Mouse (Mus musculus): ENCODE data around the gene Ost4. TPM values are rescaled to one million over a fixed set of nuclear protein-coding genes. Genes with fewer than 3 reads are reported as not detected.

The Ost4 gene
- total RNA-seq, 2 experiments from 2014 or later: 96.8 to 101 TPM

DNA sequence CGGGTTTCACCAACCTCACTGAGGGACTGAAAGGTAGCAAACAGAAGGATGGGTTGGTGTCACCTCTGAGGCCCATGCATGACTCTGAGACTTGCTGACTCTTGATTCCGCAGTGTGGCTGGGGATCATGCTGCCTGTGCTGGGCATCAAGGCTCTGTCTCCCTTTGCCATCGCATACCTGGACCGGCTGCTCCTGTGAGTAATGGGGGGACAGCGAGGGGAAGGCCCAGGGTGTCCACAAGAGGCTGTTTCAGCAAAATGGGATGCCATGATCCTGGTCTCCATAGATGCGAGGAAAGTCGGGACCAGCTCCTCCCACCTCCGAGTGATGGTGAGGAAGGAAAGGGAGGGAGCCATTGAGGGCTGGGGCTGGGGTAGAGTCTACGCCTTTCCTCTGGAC, 35.0 kb downstream of the Ost4 start:
- no peak for DNase-seq (ENCODE audit: low spot score in 2 of 2)
- intact Hi-C loops (cut with DNase I): no loop called here

DNA sequence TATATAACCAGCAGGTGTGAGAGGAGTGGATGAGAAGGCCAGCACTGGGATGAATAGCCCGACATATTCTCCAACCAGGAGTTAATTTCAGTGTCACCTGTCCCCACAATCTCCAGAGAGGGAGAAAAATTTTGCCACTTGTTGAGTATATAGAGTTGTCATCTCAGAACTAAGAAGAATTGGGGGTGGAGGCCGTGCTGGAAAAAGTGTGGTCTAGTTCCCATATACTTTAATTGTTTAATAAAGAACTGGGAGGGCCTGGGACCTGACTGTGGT, 37.5 kb downstream of the Ost4 start:
- no peak for DNase-seq (ENCODE audit: low spot score in 2 of 2)
- intact Hi-C loops (cut with DNase I): no loop called here

DNA sequence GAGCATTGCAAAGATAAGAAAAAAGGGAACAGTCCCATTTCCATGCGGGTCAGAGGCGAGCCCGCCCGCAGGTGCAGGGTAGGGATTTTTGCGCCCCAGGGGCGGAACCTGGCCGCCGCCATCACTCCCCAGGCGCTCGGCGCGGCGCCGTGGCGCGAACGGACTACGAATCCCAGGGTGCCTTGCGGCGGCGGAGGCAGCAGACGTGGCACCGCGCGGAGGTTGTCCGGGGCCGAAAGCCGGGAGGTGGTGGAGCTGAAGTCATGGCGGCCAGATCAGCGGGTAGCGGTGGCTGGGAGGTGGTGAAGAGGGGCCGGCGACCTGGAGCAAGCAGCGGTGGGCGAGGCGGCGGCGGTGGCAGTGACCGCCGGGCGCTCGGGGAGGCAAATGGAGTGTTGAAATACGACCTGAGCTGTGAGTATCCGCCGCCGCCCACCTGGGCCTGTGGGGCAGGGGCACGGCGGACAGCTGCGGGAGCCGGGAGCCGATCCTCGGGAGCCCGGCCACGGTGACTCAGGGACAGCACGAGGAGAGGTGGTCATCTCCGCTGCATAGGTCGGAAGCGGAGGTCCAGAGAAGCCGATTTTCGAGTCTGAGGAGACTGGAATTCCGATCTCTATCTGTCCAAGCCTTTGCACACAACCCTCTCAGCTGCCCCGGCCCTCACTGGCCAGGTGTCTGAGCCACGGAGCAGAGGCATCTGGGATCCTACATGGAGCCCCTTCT, 38.0 kb downstream of the Ost4 start:
- intact Hi-C loops (cut with DNase I): no loop called here
- DNase-seq (ENCODE audit: low spot score in 2 of 2): peak; percentile 76 to 92

DNA sequence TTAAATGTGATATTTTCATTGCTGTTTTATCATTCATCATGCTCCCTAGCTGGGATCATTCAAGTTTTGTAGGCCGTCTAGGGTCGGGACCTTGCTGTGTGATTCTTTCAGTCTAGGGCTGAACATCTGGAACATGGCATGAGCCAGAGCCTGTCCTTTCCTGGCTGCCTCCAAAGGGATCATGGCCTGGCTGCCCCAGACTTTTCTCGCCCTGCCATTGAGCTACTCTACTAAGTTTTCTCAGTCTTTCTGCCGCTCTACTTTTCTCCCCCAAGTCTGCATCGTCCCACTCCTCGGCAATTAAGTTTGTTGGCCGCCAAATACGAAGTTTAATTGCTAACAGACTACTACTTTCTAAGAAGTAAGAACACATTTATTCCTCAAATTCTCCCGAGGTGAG, 38.6 kb downstream of the Ost4 start:
- no peak for DNase-seq (ENCODE audit: low spot score in 2 of 2)
- intact Hi-C loops (cut with DNase I): no loop called here

DNA sequence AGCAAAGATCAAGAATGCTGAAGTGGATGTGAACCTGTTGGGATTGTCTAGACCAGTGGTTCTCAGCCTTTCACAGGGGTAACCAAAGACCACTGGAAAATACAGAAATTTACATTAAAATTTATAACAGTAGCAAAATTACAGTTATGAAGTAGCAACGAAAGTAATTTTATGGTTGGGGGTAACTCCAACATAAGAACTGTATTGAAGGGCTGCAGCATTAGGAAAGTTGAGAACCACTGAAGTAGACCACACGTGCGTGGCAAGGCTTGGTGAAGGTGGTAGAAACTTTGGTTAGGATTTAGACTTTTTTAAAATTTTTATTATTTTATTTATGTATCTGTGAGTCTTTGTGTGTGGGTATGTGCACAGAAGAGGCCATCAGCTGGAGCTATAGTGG, 39.9 kb downstream of the Ost4 start, which contains the start of gene Tmem214:
Gene Tmem214, plus strand, starts transcription at position 301 of the 400 bp plus-strand sequence.
- intact Hi-C loops (cut with DNase I): no loop called here
- no peak for DNase-seq (ENCODE audit: low spot score in 2 of 2)

DNA sequence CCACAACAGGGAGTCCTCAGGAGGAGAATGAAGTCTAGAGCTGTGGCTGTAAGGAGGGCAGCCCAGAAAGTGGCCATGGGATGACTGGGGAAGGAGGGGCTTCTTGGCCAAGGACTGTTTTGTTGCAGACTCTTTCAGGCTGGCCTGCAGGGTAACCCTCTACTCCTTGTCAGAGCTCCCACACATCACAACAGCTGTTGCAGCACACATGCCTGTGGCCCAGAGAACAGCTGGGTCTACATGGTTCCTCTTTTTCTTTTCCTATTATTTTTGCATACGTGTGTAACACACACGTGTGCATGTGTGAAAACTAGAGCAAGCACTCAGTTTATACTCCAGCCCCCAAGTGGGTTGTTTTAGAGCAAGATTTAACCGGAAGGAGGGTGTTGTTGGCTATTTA, 40.7 kb downstream of the Ost4 start:
- intact Hi-C loops (cut with DNase I): no loop called here
- DNase-seq (ENCODE audit: low spot score in 2 of 2): no peak

DNA sequence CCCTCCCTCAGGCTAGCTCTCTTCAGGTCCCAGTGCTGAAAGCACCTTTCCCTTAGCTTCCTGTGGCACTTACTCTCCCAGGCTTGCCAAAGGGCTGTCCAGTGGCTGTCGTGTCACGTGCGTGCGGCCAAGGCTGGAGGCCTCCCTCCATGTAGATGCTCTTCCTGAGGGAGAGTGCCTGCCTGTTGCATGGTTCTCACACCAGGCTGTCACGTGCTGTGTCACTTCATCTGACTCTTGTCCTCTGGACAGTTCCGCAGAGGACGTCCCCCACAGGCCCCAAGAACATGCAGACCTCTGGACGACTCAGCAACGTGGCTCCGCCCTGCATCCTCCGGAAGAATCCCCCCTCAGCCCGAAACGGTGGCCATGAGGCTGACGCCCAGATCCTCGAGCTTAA, 43.3 kb downstream of the Ost4 start:
- DNase-seq (ENCODE audit: low spot score in 2 of 2): no peak
- intact Hi-C loops (cut with DNase I): no loop called here

DNA sequence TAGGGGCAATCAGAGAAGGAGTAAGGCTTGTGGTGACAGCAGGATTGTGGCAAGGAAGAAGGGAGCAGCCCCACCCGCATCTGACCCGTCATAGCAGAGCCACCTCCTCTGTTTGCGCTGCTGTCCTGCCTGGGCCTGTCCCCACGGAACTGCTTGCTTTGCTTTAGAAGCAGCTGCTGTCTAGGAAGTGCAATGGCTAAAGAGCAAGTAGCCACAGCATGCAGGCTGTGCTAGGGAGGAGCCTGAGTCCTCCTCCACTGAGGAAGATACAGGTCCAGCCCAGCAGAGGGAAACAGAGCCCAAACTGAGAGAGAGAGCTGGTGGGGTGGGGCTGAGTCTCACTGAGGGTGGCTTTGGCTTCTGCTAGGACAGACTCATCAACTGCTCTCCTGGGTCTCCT, 43.7 kb downstream of the Ost4 start:
- intact Hi-C loops (cut with DNase I): no loop called here
- DNase-seq (ENCODE audit: low spot score in 2 of 2): no peak

DNA sequence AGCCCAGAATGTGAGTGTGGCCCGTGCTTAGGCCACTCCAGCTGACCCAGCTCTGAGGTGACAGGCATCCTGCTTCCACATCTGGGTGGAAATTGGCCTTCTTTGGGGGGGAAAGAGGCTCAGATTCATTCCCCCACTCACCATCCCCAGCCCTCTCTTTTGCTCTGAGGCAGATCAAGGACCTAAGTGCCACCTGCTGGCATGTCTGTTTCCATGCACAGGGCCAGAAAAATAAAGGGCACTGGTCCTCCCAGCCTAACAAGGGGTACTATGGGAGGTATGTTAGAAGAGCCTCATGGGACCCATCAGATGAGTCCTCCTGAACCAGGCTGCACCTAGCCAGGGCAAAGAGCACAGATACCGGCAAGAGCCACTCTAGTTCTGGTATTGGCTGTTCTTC, 51.5 kb downstream of the Ost4 start:
- DNase-seq (ENCODE audit: low spot score in 2 of 2): no peak
- intact Hi-C loops (cut with DNase I): loop anchor here (5.0 kb wide), 1 partner anchor 44 kb away; the partner anchor contains the start of gene Mapre3

Other genes with a start within 250 kb of the Ost4 start
- gene Cenpa, start 241.0 kb downstream of the Ost4 start, total RNA-seq (2021): 1 to 10 TPM; 8.1 to 9.5 TPM
- 100 to 1,000 TPM; 102 to 111 TPM for gene Dpysl5, start 196.2 kb downstream of the Ost4 start, total RNA-seq (2021)
- 100 to 1,000 TPM; 214 to 218 TPM for gene Mapre3, start 93.1 kb downstream of the Ost4 start, total RNA-seq (2021)
- gene Tmem214, start 39.8 kb downstream of the Ost4 start, total RNA-seq (2021): 10 to 100 TPM; 69.1 to 69.4 TPM
- 10 to 100 TPM; 14.7 to 16.5 TPM for gene Agbl5, start 19.1 kb downstream of the Ost4 start, total RNA-seq (2021)
- 1 to 10 TPM; 4.5 to 4.9 TPM for gene Emilin1, start 5.6 kb upstream of the Ost4 start, total RNA-seq (2021)
- 1 to 10 TPM; 8.3 to 9.1 TPM for gene Khk, start 13.6 kb upstream of the Ost4 start, total RNA-seq (2021)
- gene Cgref1, start 37.8 kb upstream of the Ost4 start, total RNA-seq (2021): 10 to 100 TPM; 33.2 to 35.3 TPM
- gene Preb, start 52.6 kb upstream of the Ost4 start, total RNA-seq (2021): 100 to 1,000 TPM; 122 to 140 TPM
- under 1 TPM in 1 of 2 experiments, not detected in 1; 0.09 TPM for gene Tcf23, start 60.9 kb upstream of the Ost4 start, total RNA-seq (2021)
- gene Atraid, start 140.5 kb upstream of the Ost4 start, total RNA-seq (2021): 10 to 100 TPM; 71.4 to 75.3 TPM
- 10 to 100 TPM; 11.8 to 18.0 TPM for gene Slc5a6, start 141.1 kb upstream of the Ost4 start, total RNA-seq (2021)
- 10 to 100 TPM; 17.9 to 19.4 TPM for gene Cad, start 147.0 kb upstream of the Ost4 start, total RNA-seq (2021)
- not detected for gene Dnajc5g, start 198.5 kb upstream of the Ost4 start, total RNA-seq (2021)
- 100 to 1,000 TPM; 148 to 193 TPM for gene Slc30a3, start 200.4 kb upstream of the Ost4 start, total RNA-seq (2021)
- gene Trim54, start 208.9 kb upstream of the Ost4 start, total RNA-seq (2021): 1 to 10 TPM; 1.9 to 2.0 TPM
- 1 to 10 TPM; 2.5 to 2.7 TPM for gene Ucn, start 231.0 kb upstream of the Ost4 start, total RNA-seq (2021)
- 10 to 100 TPM; 40.5 to 49.8 TPM for gene Mpv17, start 246.5 kb upstream of the Ost4 start, total RNA-seq (2021)

Data from left cerebral cortex, postnatal 14 days (tissue).